Mouse (Mus musculus) granulocyte monocyte progenitor cell, adult 5-6 weeks (primary cell): ENCODE results near the gene Atp11a. TPM values are rescaled to one million over a fixed set of nuclear protein-coding genes. Genes with fewer than 3 reads are reported as not detected.

Source experiments
- ATAC-seq: replicated peaks from 2 replicates; pipeline ENCODE4 v1.8.0; 2016; ENCODE audit warnings: mild to moderate bottlenecking, moderate TSS enrichment, inconsistent platforms; ENCODE audit not compliant: poor library complexity, severe bottlenecking
- total RNA-seq, 2 experiments: library from RNA; stranded (forward) in 1 of 2; stranded (reverse) in 1 of 2; fragments of 200-712, 200-1000 nt in 1 of 2; fragments of >200 nt in 1 of 2; fragmentation: Nextera tagmentation in 1 of 2; gene quantifications; 2 replicates each; pipeline ENCODE4 v1.2.3; 2014 to 2017

The Atp11a gene
- total RNA-seq, 2 experiments from 2014 or later, result 18.7 to 22.8 TPM

DNA sequence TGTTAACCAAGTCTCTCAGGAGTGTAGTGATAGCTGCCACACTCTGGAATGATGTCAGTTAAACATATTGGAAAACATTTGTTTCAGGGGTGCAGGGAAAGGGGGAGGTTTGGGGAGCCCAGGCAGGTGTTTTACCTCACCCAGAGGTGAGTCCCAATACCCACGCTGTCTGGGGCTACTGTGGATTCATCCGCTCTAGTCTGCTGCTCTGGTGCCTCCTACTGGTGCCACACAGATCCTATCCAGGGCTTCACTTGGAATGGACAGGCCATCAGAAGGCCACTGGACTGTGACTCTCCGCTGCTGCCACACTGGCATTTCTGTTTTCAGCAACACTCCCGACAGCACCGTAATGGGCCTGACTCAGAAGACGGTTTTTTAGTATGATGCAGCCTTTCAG, 109.0 kb downstream of the Atp11a start:
- no peak for ATAC-seq

DNA sequence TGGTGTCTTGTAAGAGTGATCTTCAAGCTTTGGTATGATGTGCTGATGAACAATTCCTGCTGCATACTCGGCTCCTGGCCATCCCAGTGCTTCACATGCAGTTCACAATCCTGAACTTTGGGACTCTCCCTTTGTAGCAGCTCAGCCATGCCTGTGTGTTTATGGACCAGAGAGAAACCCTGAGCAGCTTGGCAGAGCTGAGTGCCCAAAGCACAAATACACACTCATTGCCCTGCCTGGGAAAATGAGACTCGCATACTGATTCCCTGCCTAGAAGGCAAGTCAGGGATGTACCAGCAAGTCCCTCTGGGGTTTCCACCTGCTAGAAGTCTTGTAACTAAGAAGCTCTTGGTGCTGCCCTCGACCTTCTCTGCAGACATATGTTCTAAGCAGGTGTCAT, 112.8 kb downstream of the Atp11a start:
- ATAC-seq, result no peak

DNA sequence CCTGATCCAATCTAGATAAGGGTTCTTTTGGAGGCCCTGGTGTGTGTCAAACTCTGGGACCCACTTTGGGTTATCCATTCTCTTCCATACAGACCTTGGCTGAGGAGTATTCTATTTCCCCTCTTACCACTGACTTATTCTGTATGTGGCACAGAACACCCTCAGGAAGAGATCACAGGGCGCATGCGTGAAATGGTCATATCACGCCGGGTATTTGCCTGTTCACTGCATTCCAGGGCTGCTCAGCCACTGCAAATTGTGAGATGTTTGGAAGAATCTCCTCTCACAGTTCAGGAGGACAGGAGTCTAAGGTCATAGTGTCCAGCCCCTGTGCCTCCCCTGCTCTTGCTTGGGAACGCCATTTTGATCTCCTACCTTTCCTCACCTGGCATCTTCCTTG, 113.8 kb downstream of the Atp11a start:
- no peak for ATAC-seq

DNA sequence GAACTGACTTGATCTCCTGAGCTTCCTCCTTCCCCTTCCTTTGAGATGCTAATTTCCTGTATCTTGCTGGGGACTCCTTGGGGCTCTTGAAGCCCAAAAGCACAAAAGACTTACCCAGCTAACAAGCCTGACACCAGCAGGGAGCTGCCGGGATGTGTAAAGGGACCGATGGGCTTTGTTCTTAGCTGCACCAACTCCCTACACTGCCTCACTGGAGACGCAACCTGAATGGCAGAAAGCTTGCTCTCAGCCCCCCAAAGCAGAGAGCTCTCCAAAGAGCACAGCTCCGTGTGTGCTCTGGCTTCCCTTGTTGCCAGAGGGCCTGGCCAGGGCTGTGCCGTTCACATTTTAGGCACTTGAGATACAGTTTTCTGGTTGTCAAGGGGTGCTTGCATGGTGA, 114.6 kb downstream of the Atp11a start:
- no peak for ATAC-seq

DNA sequence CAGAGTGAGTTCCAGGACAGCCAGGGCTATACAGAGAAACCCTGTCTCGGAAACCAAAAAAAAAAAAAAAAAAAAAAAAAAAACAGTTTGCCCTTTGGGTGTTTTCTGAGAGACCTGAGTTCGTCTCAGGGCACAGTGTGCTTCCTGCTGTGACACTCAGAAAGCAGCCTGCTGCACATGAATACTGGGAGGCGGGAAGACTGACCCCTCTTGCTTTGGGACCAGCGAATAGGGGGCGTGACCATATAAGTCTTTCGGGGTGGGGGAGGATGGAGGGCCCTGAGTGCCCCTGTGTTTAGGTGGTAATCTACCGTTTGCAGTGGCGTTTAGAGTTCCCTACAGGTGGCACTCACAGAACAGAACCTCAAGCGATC, 116.2 kb downstream of the Atp11a start:
- no peak for ATAC-seq

DNA sequence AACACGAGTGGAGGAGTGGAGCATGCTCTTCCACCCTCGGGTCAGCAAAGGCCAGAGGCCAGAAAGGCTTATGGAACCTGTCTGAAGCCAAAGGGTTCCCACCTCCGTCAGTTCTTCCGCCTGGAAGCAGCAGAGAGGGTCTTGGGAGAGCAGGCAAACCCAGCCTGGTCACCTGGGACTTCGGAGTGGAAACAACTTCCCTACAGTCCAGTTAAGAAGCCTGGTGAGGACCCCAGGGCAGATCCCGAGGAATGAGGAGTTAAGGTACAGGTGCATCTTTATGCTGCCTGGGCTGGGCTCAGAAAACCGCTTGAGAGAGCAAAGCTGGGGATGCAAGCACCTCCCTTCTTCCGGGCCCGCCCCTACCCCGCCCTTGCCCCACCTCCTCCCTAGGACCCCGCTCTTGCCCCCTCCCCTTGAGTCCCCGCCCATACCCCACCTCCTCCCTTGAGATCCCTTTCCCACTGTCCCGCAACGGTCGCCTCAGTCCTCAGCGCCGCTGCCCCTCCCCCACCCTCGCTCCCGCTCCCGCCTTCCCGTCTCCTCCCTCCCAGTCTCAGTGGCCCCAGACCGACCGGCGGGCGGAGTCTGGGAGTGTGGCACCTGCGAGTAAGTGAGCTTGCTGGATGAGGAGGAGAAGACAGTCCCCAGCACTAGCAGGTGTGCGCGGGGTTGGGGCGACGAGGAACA, 116.7 kb downstream of the Atp11a start, which contains the start of gene Mcf2l:
Gene Mcf2l (plus strand): TSS at position 450 of the 690 bp plus-strand sequence.
- ATAC-seq, result peak; percentile 63

DNA sequence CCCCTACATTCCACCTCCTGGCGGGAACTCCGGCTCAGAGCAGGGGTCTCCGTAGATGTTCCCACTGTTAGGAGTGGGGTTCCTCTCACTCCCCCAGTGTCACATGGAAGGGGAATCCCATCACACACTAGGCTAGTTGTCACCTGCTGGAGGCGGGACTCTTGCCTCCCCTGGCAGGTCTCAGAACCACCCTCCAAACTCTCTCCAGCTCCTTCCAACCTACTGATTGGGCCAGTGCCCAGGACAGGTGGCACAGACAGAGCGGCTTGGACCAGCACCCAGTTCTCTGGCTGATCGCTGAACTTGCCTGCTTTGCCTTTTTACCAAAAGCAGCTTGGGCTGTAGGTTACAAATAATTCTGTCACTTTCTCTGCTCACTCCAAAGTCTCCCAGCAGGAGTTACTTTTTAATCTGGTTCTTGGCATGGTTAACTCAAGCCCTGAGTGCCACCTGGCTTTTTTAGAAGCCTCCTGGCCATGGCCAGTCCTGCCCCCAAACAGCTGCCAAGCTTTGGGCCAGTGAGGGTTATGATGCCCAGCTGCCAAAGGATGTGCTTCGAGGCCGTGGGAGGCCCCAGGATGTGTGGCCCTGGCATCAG, 117.5 kb downstream of the Atp11a start:
- no peak for ATAC-seq

DNA sequence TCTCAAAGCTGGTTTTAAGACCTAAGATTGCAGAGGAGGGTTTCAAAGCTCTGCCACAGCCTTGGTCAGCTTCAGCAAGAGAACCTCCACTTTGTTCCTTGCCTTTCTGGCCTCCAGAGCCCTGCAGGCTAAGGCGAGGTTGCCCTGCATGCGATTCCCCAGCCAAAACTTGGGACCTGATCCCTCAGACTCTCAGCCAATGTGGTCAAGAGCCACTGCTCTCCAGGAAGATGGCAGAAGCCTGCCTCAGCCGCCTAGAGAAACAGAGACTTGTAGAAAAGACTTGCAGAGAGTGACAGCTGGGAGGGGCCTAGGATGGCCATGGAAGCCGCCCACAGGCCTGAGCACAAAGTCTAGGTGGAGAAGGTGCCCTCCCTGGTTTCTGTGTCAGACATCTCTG, 118.2 kb downstream of the Atp11a start:
- no peak for ATAC-seq

DNA sequence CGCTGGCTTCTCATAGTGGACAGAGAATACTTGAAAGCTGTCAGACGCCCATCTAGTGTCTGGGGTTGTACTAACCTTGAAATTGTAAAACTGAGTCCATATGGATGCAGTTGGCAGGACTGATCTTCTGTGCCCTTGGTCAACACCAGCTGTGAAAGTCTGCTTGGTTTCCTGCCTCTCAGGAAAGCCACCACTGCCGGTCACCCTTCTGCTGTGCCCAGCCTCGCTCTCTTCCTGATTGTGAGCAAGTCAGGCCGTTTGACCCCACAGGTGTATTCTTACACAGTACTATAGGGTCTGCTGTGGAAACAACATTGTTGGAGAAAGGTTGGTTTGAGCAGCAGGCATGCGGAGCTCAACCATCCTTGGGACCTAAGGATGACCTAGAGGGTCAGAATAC, 120.3 kb downstream of the Atp11a start:
- ATAC-seq, result no peak

DNA sequence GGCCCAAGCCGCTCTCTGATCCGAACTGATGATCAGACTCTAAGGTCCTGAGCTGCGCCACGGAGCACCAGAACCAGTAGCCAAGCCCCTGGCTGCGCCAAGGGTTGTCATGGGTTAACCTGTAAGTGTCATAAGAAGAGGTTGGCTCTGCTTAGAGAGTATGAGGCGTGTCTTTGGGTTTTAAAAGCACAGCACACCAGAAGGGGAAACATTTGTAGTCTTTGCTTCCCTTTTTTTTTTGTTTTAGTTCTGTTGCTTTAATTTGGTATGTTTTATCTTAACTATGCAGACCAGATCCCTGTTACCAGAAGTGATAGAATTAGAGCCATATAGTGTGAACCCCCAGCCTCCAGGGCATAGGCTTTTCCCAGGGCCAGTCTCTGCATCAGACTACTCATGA, 123.3 kb downstream of the Atp11a start:
- ATAC-seq, result peak; percentile 61

DNA sequence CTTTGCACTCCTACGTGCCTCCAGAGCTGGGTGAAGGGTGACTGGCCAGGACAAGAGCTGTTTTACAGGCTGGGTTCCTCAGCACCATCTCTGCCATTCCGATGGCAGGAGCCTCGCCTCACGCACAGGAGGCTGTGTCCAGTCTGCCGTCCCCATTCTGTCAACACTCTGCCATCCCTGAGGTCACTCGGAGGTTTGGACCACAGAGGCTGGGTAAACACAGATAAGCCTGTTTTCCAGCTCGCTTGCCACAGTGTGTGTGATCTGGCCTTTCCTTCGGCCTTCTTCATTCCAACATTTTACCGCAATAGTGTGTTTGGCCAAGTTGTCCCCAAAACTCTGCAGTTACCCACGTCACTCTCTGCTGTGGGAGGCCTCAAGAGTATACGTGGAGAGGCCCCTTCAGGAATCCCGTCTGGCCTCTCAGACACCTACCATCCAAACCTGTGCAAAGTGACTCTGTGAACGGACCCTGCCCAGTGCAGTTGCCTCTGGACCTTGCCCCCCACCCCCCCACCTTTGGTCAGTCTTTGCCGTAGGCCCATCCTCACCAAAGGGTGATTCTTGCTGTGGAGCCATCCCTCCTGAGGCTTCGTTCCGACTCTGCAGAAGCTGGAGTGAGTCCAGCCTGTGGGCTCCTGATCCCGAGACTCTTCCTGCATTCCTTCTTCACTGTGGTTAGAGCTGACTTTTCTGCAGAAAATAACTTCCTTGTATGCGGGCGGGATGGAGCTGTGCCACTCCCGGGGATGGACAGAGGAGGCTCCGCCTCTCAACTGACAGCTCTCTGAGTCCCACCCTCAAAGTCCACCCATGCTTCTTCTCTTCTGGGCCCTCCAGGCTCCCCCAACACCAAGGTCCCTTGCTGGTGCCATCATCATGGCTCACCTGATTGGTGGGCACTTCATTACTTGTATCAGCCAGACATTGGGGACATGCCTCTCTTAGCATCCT, 126.5 kb downstream of the Atp11a start:
- ATAC-seq, result no peak

DNA sequence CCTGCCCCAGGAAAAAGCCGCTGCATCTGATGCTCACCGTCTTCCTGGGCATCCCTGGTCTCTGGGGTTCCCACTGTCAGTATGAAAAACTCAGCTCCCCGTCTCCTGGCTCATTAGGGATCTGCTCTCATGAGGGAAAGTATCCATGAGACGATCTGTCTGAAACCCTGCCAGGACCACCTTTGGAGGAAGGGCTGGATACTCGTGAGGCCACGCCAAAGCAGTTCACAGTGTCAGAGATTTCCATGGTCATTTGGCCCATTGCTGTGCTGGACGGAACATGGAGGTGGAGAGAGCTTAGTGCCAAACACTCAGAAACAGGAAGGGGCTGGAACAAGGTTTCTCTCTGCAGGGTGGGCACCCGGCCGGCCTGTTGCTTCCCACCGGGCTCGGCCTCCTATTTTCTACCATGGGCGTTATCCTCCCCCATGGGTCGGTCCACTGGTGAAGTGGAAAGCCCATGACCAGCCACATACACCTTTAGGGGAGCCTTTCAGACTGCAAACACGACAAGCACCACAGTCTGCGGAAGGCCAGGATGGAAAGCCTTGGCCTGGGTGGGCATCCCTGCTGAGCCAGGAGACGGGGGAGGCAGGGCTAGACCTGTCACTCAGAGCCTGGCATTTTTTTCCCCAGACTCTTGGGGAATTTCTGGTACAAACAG, 131.1 kb downstream of the Atp11a start:
- no peak for ATAC-seq

DNA sequence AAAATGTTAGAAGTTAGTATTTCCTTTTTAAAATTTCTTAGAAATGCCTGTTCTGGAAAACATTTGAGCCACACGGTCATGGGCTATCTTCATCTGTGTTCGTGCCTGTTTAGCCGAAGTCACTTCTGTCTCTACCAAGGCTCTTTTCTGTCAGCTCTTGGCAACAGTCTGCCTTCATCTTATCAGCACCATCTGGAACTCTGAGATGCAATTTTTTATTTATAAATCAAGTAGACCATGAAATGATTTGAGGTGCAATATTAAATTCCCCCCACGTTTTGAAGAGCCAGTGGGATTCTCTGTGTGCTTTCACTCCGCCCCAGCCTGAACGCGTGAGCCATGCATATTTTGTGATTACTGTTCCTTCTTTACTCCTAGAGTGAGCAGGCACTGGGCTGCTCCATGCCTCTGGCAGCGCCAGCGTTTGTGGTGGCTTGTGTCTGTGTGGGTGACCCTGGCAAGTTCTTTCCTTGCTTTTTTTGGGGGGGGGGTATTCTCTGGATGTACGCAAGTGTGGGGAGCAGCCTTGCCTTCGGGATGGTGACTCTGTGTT, 132.3 kb downstream of the Atp11a start:
- ATAC-seq, result no peak

DNA sequence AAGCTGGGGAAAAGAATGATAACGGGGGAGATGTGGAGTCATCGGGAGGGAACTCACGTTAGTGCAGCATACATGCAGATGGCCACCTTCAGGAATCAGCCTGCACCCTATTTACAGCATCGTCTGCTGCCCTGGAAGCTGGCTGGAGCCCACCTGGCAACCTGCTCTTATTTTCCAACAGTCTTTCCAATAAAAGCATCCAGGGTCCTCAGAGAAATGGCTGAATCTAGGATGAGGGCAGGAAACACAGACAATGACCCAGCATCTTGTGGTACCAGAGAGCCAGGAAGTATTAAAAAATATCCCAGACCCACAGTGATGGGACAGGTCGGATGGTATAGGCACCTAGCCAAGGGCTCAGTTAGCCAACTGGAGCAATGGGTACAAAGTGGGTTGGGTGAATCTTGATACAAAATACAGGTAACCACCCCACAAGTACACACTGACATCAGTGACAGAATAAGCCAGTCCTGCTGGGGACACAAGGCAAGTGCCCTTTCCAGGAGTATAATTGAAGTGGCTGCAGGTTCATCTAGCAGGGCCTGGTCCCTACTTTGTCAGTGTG, 136.2 kb downstream of the Atp11a start:
- no peak for ATAC-seq

DNA sequence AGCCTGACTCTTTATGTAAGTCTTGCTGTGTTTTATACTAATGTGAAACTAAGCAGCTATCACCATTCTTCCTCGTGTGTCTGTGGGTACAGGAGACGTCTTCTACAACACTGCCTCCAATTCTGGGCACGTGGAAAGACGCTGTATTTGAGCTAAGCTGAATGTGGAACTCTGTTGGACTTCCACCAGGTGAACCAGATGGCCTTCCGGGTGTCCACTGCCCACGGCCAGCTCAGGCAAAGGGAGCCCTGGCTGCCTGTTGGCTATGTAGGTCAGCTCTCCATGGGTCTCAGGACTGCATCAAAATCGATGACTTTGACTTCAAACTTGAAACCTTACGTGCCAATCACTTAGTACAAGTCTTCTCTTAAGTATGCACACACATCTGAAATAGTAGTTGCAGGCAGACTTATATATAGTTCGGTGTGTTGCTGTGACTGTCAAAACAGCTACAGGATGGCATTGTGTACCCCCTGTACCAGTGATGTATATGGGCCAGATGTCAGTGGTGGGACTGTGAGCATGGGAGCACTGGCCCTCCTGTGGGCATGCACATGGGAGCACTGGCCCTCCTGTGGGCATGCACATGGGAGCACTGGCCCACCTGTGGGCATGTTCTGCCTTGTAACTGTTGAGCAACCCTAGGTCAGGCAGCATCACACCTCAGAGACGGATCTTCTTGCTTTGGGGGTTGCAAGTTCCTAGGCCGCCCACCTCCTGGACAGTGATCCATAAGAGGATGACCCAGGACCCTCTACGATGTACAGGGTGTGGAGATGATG, 137.2 kb downstream of the Atp11a start:
- ATAC-seq, result no peak

DNA sequence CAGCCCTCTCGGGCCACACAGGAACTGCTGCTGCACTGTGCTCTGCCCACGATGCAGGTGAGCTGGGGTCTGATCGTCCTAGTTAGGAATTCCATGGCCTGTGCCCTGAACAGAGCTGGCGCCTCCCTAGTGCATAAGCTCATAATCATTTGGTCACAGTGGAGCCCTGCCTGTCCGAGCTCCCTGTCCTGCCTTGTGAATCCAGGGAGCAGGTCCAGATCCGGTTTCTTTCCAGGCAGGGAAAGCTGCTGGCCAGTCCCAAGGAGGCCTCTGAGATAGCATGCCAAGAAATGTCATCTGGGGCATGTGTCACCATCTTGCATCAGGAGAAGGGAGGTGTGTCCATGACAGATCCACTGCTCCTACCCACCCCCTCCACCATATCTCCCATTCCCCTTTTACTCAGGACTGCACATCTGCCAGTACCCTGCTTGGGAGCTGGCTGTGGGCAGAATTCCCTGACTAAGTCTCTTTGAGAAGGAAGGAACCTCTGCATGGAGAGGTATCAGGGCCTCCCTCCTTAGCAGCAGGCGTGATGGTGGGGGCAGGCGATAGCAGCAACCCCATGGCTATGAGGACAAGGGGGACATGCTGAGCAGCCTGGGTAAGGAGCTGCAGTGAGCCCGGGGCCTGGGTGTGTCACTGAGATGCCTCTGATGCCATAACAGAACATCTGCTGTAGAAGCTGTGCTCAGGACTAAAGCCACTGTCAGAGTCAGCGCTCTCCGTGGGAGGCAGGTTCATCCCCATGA, 138.1 kb downstream of the Atp11a start:
- no peak for ATAC-seq

DNA sequence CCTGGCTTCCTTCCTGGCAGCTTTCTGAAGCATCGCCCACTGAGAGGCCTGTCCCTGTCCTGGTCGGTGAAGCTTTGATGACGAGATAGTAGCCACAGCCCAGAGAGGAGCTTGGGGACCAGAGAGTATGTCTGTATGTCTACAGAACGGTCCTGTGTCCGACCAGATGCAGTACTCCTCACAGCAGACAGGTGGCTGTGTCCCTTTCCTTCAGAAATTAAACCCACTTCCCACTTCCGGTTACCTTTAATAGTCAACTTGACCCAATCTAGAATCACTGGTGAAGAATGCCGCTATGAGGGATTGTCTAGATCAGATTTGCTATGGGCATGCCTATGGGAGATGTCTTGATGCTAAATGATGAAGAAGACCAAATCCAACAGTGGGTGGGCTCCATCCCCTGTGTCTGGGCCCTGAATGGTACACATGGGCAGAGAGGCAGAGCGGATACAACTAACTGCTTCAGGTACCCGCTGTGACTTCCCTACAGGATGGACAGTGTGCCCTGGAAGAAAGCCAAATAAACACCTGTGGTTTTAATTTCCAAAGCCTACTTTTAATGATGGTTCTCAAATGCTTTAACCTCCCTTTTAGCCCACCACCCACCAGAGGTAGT, 138.8 kb downstream of the Atp11a start:
- ATAC-seq, result peak; percentile 47; the same call in 1 of the 2 replicates
